Mouse (Mus musculus): ENCODE data around the gene Rasa4. TPM values are rescaled to one million over a fixed set of nuclear protein-coding genes. Genes with fewer than 3 reads are reported as not detected.

Rasa4 gene
- total and polyA plus RNA-seq, 3 experiments = 1.4 to 2.5 TPM; not detected in 1

DNA sequence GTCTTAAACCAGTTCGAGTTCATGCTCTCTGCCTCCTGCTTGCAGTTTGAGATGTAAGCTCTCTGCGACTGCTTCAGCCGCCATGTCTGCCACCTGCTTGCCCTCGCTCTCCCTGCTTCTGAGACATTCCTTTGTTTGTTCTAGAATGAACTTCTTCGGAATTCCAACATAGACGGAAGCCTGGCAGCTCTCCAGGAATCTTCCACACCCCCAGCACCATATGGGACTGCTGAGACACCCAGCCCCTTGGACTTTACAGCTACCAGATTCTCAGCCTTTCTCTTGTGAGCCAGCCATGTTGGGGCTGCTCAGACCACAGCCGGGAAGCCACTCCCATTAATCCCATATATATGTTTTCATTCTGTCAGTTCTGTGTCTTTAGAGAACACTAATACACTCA, 7.4 kb upstream of the Rasa4 start:
- peaks cover 0 to 6% of the 10 kb centered on the region in 2 experiments; a peak in 2 of 4 replicates for H3K36me3 ChIP-seq (ENCODE audit: control insufficient read depth in 1 of 2, insufficient read depth in 2 of 2, low read length in 2 of 2)
- no peaks in the 10 kb centered on the region for H3K9me3 ChIP-seq (replicated peaks; ENCODE audit: insufficient read depth, low read length)
- H3K27me3 ChIP-seq (ENCODE audit: control insufficient read depth in 1 of 2, insufficient read depth in 2 of 2, low read length in 2 of 2) = no peaks in the 10 kb centered on the region
- H3K79me2 ChIP-seq (ENCODE audit: control insufficient read depth, insufficient read depth, low read length, poor library complexity) = no peaks in the 10 kb centered on the region
- H3K4me3 ChIP-seq (ENCODE audit: control insufficient read depth in 1 of 2, insufficient read depth in 1 of 2, low read depth in 2 of 2, low read length in 2 of 2) = no peak overlapping the region
- no peak for TF ChIP-seq RCOR1 (IDR thresholded peaks at IDR 0.05; ENCODE audit: low read depth, low read length)
- H3K9ac ChIP-seq (ENCODE audit: control insufficient read depth, low read depth, low read length, poor library complexity, severe bottlenecking) = no peak overlapping the region
- H3K4me1 ChIP-seq (ENCODE audit: control insufficient read depth in 1 of 2, insufficient read depth in 2 of 2, low read length in 2 of 2) = peaks cover 5 to 15% of the 10 kb centered on the region in 2 experiments
- H3K27ac ChIP-seq (ENCODE audit: control insufficient read depth, low read depth, low read length) = no peak overlapping the region
- DNase-seq (ENCODE audit: low read depth, low spot score) = no peak

DNA sequence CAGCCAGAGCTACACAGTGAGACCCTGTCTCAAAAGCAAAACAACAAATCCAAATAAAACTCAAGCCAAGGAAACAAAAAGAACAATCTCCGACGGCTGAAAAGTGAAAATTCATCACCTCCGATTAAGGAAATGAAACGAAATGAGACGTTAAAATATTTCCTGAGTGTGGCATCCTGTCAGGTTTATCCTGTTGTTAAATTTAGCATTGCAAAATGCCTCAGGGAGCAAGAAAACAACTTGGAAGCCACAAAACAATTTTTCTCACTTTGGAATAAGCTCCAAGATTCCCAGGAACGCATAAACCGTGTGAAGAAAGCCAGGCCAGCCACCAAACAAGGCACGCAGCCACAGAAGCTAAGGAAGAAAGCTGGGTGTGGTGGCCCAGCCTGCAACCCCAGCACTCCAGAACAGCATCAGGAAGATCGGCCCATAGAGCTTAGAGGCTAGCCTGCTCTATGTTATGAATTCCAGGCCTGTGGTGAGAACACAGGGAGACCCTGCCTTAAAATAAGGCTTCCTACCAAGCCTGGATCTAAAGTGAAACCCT, 6.6 kb upstream of the Rasa4 start:
- Histone ChIP-seq H3K79me2 (ENCODE audit: control insufficient read depth, insufficient read depth, low read length, poor library complexity) (no peaks in the 10 kb centered on the region), H3K4me1 (ENCODE audit: control insufficient read depth in 1 of 2, insufficient read depth in 2 of 2, low read length in 2 of 2) (peaks cover 5 to 15% of the 10 kb centered on the region in 2 experiments), H3K9me3 (replicated peaks; ENCODE audit: insufficient read depth, low read length) (no peaks in the 10 kb centered on the region), H3K27me3 (ENCODE audit: control insufficient read depth in 1 of 2, insufficient read depth in 2 of 2, low read length in 2 of 2) (no peaks in the 10 kb centered on the region), H3K36me3 (ENCODE audit: control insufficient read depth in 1 of 2, insufficient read depth in 2 of 2, low read length in 2 of 2) (peaks cover 0 to 6% of the 10 kb centered on the region in 2 experiments; a peak in 2 of 4 replicates), H3K4me3 (ENCODE audit: control insufficient read depth in 1 of 2, insufficient read depth in 1 of 2, low read depth in 2 of 2, low read length in 2 of 2) (no peak overlapping the region), H3K9ac (ENCODE audit: control insufficient read depth, low read depth, low read length, poor library complexity, severe bottlenecking) (no peak overlapping the region), H3K27ac (ENCODE audit: control insufficient read depth, low read depth, low read length) (no peak overlapping the region)
- no peak for DNase-seq (ENCODE audit: low read depth, low spot score)
- no peak for TF ChIP-seq NELFE (IDR thresholded peaks at IDR 0.05; ENCODE audit: low read depth, low read length)

DNA sequence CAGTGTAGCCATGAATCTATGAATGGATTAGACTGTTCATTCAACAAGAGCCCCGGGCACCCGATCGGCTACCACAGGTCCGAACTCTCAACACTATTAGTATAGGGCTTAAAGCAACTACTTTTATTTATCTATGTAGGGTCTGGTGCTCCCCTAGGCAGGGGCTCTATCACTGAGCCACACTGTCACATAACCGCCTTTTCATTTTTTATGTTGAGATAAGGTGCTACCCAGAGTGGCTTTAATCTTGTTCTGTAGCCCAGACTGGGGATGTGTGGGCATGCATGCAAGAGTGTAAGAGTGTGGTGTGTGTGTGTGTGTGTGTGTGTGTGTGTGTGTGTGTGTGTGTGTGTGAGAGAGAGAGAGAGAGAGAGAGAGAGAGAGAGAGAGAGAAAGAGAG, 5.6 kb upstream of the Rasa4 start:
- no peak overlapping the region for H3K4me3 ChIP-seq (ENCODE audit: control insufficient read depth in 1 of 2, insufficient read depth in 1 of 2, low read depth in 2 of 2, low read length in 2 of 2)
- no peak overlapping the region for H3K9ac ChIP-seq (ENCODE audit: control insufficient read depth, low read depth, low read length, poor library complexity, severe bottlenecking)
- TF ChIP-seq CHD1 (IDR thresholded peaks at IDR 0.05; ENCODE audit: low read depth, low read length) (no peak), ELF1 (IDR thresholded peaks at IDR 0.05; ENCODE audit: low read depth, low read length) (no peak), USF2 (IDR thresholded peaks at IDR 0.05; ENCODE audit: borderline replicate concordance in 1 of 2, insufficient read depth in 1 of 2, low read depth in 1 of 2, low read length in 2 of 2) (no peak), GATA1 (IDR thresholded peaks at IDR 0.05; ENCODE audit: low read depth, low read length) (0 out of 2 replicates have a peak, but pooled peaks have one; percentile 7), E2F4 (IDR thresholded peaks at IDR 0.05; ENCODE audit: borderline replicate concordance, low read depth, low read length) (no peak), RCOR1 (IDR thresholded peaks at IDR 0.05; ENCODE audit: low read depth, low read length) (no peak), CHD2 (IDR thresholded peaks at IDR 0.05; ENCODE audit: low read length) (no peak), SIN3A (IDR thresholded peaks at IDR 0.05; ENCODE audit: low read length) (no peak), MYB (IDR thresholded peaks at IDR 0.05; ENCODE audit: low read depth, low read length) (peak; percentile 51; the same call in 1 of the 2 replicates), EP300 (IDR thresholded peaks at IDR 0.05; ENCODE audit: low read depth in 1 of 2, low read length in 2 of 2) (peak; percentile 8 to 43; a peak in 1 of 4 replicates), MXI1 (IDR thresholded peaks at IDR 0.05; ENCODE audit: low read depth, low read length) (no peak), ETS1 (IDR thresholded peaks at IDR 0.05; ENCODE audit: low read depth, low read length) (no peak), ZKSCAN1 (IDR thresholded peaks at IDR 0.05; ENCODE audit: low read depth, low read length) (no peak), MEF2A (IDR thresholded peaks at IDR 0.05; ENCODE audit: extremely low read depth, insufficient replicate concordance, low read depth, low read length, poor library complexity, severe bottlenecking) (no peak), BHLHE40 (IDR thresholded peaks at IDR 0.05; ENCODE audit: borderline replicate concordance, low read depth, low read length) (no peak), JUND (IDR thresholded peaks at IDR 0.05; ENCODE audit: low read depth, low read length) (no peak), MAFK (IDR thresholded peaks at IDR 0.05; ENCODE audit: borderline replicate concordance, low read depth, low read length) (no peak)
- peaks cover 0 to 6% of the 10 kb centered on the region in 2 experiments; a peak in 2 of 4 replicates for H3K36me3 ChIP-seq (ENCODE audit: control insufficient read depth in 1 of 2, insufficient read depth in 2 of 2, low read length in 2 of 2)
- DNase-seq (ENCODE audit: low read depth, low spot score) = peak; percentile 31
- H3K27ac ChIP-seq (ENCODE audit: control insufficient read depth, low read depth, low read length) = no peak overlapping the region
- H3K4me1 ChIP-seq (ENCODE audit: control insufficient read depth in 1 of 2, insufficient read depth in 2 of 2, low read length in 2 of 2) = peaks cover 5 to 18% of the 10 kb centered on the region in 2 experiments
- no peaks in the 10 kb centered on the region for H3K79me2 ChIP-seq (ENCODE audit: control insufficient read depth, insufficient read depth, low read length, poor library complexity)
- no peaks in the 10 kb centered on the region for H3K27me3 ChIP-seq (ENCODE audit: control insufficient read depth in 1 of 2, insufficient read depth in 2 of 2, low read length in 2 of 2)
- no peaks in the 10 kb centered on the region for H3K9me3 ChIP-seq (replicated peaks; ENCODE audit: insufficient read depth, low read length)
